Comparison of ENCODE assay signal across 16 mouse cellular contexts in genomic region chr2:31254806-31255205, GRCm38 (mm10). TPM values are rescaled to one million over a fixed set of nuclear protein-coding genes. Genes with fewer than 3 reads are reported as not detected.
DNase-seq lines count a peak whose midpoint lies in the region; ATAC-seq and TF ChIP-seq lines count a peak whose summit lies in the region.
"Had no signal": no experiment of that assay in that cellular context is flagged by ENCODE, and none has a peak within 500 bp of the region (broad histone marks: within the 10 kb centered on the region; RNA-seq: fewer than 3 reads in every experiment).

No protein-coding gene starts in this region.

- no peak overlapping the region for H3K9ac ChIP-seq in embryonic facial prominence, embryonic 12.5 days
- no peak overlapping the region for H3K9ac ChIP-seq in heart, embryonic 16.5 days (ENCODE audit: low read length)
- H3K9ac ChIP-seq in limb, embryonic 12.5 days (replicated peaks): no peak overlapping the region
- H3K9ac ChIP-seq in limb, embryonic 14.5 days (ENCODE audit: low read depth, low read length, severe bottlenecking): no peak overlapping the region
- H3K9ac ChIP-seq: intestine, embryonic 15.5 days; liver, embryonic 12.5 days had no signal

- 0 out of 2 replicates have a peak overlapping the region, but pooled peaks have one; percentile 36 for H3K27ac ChIP-seq in embryonic facial prominence, embryonic 12.5 days
- H3K27ac ChIP-seq in embryonic facial prominence, embryonic 10.5 days (replicated peaks): no peak overlapping the region; the same call in 1 of the 2 replicates
- peak overlapping the region; percentile 97 for H3K27ac ChIP-seq in heart, embryonic 16.5 days (ENCODE audit: low read length)
- 0 out of 2 replicates have a peak overlapping the region, but pooled peaks have one; percentile 73 for H3K27ac ChIP-seq in limb, embryonic 12.5 days
- H3K27ac ChIP-seq in limb, embryonic 10.5 days: no peak overlapping the region
- 0 out of 2 replicates have a peak overlapping the region, but pooled peaks have one; percentile 9 for H3K27ac ChIP-seq in limb, embryonic 14.5 days (replicated peaks; ENCODE audit: low read depth, low read length)
- H3K27ac ChIP-seq: liver, embryonic 12.5 days had no signal

- no peaks in the 10 kb centered on the region for H3K9me3 ChIP-seq in embryonic facial prominence, embryonic 12.5 days
- no peaks in the 10 kb centered on the region for H3K9me3 ChIP-seq in embryonic facial prominence, embryonic 10.5 days
- no peaks in the 10 kb centered on the region for H3K9me3 ChIP-seq in heart, embryonic 16.5 days (replicated peaks; ENCODE audit: control insufficient read depth, low read length)
- H3K9me3 ChIP-seq in limb, embryonic 12.5 days: no peaks in the 10 kb centered on the region
- no peaks in the 10 kb centered on the region for H3K9me3 ChIP-seq in limb, embryonic 10.5 days (replicated peaks)
- no peaks in the 10 kb centered on the region for H3K9me3 ChIP-seq in limb, embryonic 14.5 days (ENCODE audit: control insufficient read depth, low read length)
- H3K9me3 ChIP-seq: intestine, embryonic 15.5 days; liver, embryonic 12.5 days had no signal

- 86% methylated on average over 3 of the region's 3 CpGs for WGBS in embryonic facial prominence, embryonic 12.5 days
- WGBS in embryonic facial prominence, embryonic 10.5 days: 86% methylated on average over 3 of the region's 3 CpGs
- 86% methylated on average over 3 of the region's 3 CpGs for WGBS in heart, embryonic 16.5 days
- 90% methylated on average over 3 of the region's 3 CpGs for WGBS in limb, embryonic 12.5 days
- WGBS in limb, embryonic 10.5 days: 89% methylated on average over 3 of the region's 3 CpGs
- WGBS in limb, embryonic 14.5 days: 77% methylated on average over 3 of the region's 3 CpGs

- H3K4me1 ChIP-seq in embryonic facial prominence, embryonic 12.5 days: peaks cover 49% of the 10 kb centered on the region
- peaks cover 71% of the 10 kb centered on the region for H3K4me1 ChIP-seq in embryonic facial prominence, embryonic 10.5 days
- peaks cover 64% of the 10 kb centered on the region for H3K4me1 ChIP-seq in heart, embryonic 16.5 days (ENCODE audit: control insufficient read depth, insufficient read depth, low read length)
- H3K4me1 ChIP-seq in limb, embryonic 12.5 days (replicated peaks): peaks cover 58% of the 10 kb centered on the region
- H3K4me1 ChIP-seq in limb, embryonic 10.5 days: peaks cover 64% of the 10 kb centered on the region
- H3K4me1 ChIP-seq in limb, embryonic 14.5 days (ENCODE audit: control insufficient read depth, insufficient read depth, low read length): peaks cover 42% of the 10 kb centered on the region

- DNase-seq in embryonic facial prominence, embryonic 10.5 days (ENCODE audit: low spot score): no peak
- no peak for DNase-seq in heart, postnatal 14 days
- DNase-seq in limb, embryonic 10.5 days (ENCODE audit: low spot score): no peak
- DNase-seq in limb, embryonic 14.5 days (ENCODE audit: low spot score): no peak
- no peak for DNase-seq in right cerebral cortex, postnatal 36 days (ENCODE audit: low spot score in 2 of 2)
- DNase-seq: right cerebral cortex, adult 18-20 months had no signal

- no peak overlapping the region for H3K4me3 ChIP-seq in embryonic facial prominence, embryonic 12.5 days
- no peak overlapping the region for H3K4me3 ChIP-seq in embryonic facial prominence, embryonic 10.5 days
- H3K4me3 ChIP-seq in heart, embryonic 16.5 days (ENCODE audit: low read length): no peak overlapping the region
- H3K4me3 ChIP-seq in limb, embryonic 12.5 days (replicated peaks): no peak overlapping the region
- H3K4me3 ChIP-seq in limb, embryonic 10.5 days: no peak overlapping the region; the same call in 1 of the 2 replicates
- no peak overlapping the region for H3K4me3 ChIP-seq in limb, embryonic 14.5 days (replicated peaks; ENCODE audit: low read length)
- H3K4me3 ChIP-seq: intestine, embryonic 15.5 days; liver, embryonic 12.5 days had no signal

- TF ChIP-seq POLR2A in limb, embryonic 14.5 days (IDR thresholded peaks at IDR 0.05; ENCODE audit: borderline replicate concordance, extremely low read depth, insufficient read depth, insufficient read length): no peak

- H3K27me3 ChIP-seq in embryonic facial prominence, embryonic 12.5 days: no peaks in the 10 kb centered on the region
- no peaks in the 10 kb centered on the region for H3K27me3 ChIP-seq in embryonic facial prominence, embryonic 10.5 days (replicated peaks; ENCODE audit: low read depth, poor library complexity, severe bottlenecking)
- no peaks in the 10 kb centered on the region for H3K27me3 ChIP-seq in heart, embryonic 16.5 days (ENCODE audit: control insufficient read depth, insufficient read depth, low read length)
- no peaks in the 10 kb centered on the region for H3K27me3 ChIP-seq in limb, embryonic 12.5 days
- no peaks in the 10 kb centered on the region for H3K27me3 ChIP-seq in limb, embryonic 10.5 days (ENCODE audit: low read depth, poor library complexity, severe bottlenecking)
- H3K27me3 ChIP-seq in limb, embryonic 14.5 days (ENCODE audit: control insufficient read depth, insufficient read depth, low read length): no peaks in the 10 kb centered on the region
- H3K27me3 ChIP-seq: intestine, embryonic 15.5 days had no signal

- no peaks in the 10 kb centered on the region for H3K36me3 ChIP-seq in embryonic facial prominence, embryonic 12.5 days
- peaks cover 23% of the 10 kb centered on the region for H3K36me3 ChIP-seq in embryonic facial prominence, embryonic 10.5 days (replicated peaks)
- no peaks in the 10 kb centered on the region for H3K36me3 ChIP-seq in heart, embryonic 16.5 days (ENCODE audit: control insufficient read depth, insufficient read depth)
- H3K36me3 ChIP-seq in limb, embryonic 12.5 days: no peaks in the 10 kb centered on the region; the same call in 1 of the 2 replicates
- H3K36me3 ChIP-seq in limb, embryonic 10.5 days: peaks cover 25% of the 10 kb centered on the region
- no peaks in the 10 kb centered on the region for H3K36me3 ChIP-seq in limb, embryonic 14.5 days (ENCODE audit: control insufficient read depth, insufficient read depth, low read length)
- H3K36me3 ChIP-seq: intestine, embryonic 15.5 days; liver, embryonic 12.5 days had no signal

- intact Hi-C loops in heart, postnatal 14 days (cut with DNase I): no loop called here

- no peak overlapping the region for H3K4me2 ChIP-seq in embryonic facial prominence, embryonic 12.5 days (replicated peaks)
- H3K4me2 ChIP-seq in heart, embryonic 16.5 days (ENCODE audit: low read depth, low read length): no peak overlapping the region
- no peak overlapping the region for H3K4me2 ChIP-seq in limb, embryonic 12.5 days
- no peak overlapping the region for H3K4me2 ChIP-seq in limb, embryonic 14.5 days (replicated peaks; ENCODE audit: low read depth, low read length, severe bottlenecking)
- H3K4me2 ChIP-seq: intestine, embryonic 15.5 days; liver, embryonic 12.5 days had no signal

- no peak for ATAC-seq in embryonic facial prominence, embryonic 12.5 days (ENCODE audit: insufficient number of reproducible peaks, insufficient read depth, low FRiP score, low TSS enrichment)
- no peak for ATAC-seq in heart, embryonic 16.5 days (replicated peaks; ENCODE audit: extremely low read depth, insufficient read depth, low FRiP score)
- ATAC-seq in limb, embryonic 12.5 days (ENCODE audit: insufficient number of reproducible peaks, insufficient read depth, low FRiP score, low TSS enrichment, low read depth): no peak
- ATAC-seq in limb, embryonic 14.5 days (ENCODE audit: low FRiP score, low read depth): no peak
- ATAC-seq: activated CD4-positive, CD25-positive, alpha-beta regulatory T cell, adult 4 months; CD4-positive, CD25-positive, alpha-beta regulatory T cell, adult 4 months; intestine, embryonic 15.5 days; liver, embryonic 12.5 days; lung, postnatal 0 days had no signal

RNA-seq across cellular contexts. Expression of gene Ncs1, which starts 9.2 kb away (rescaled TPM):
- 54.4 and 59.2 TPM in 2 replicates for polyA plus RNA-seq in embryonic facial prominence, embryonic 12.5 days (2016; fragmentation: Nextera tagmentation; extraction: Ambion mirVana)
- 66.0 and 66.5 TPM in 2 replicates for polyA plus RNA-seq in embryonic facial prominence, embryonic 10.5 days (2016; fragmentation: Nextera tagmentation; extraction: Ambion mirVana)
- polyA plus RNA-seq in heart, embryonic 16.5 days (2015; fragmentation: Nextera tagmentation; extraction: Ambion mirVana): 29.4 and 32.1 TPM in 2 replicates
- 10 to 100 TPM in 1 of 2 experiments, 1 to 10 TPM in 1; 7.9 to 11.9 TPM for total RNA-seq in heart, postnatal 14 days (2021)
- 53.6 and 54.4 TPM in 2 replicates for polyA plus RNA-seq in limb, embryonic 12.5 days (2016; fragmentation: Nextera tagmentation; extraction: Ambion mirVana)
- polyA plus RNA-seq in limb, embryonic 10.5 days (2016; fragmentation: Nextera tagmentation; extraction: Ambion mirVana): 57.5 and 62.0 TPM in 2 replicates
- polyA plus RNA-seq in limb, embryonic 14.5 days (2012; rRNA removed): 20.5 and 27.3 TPM in 2 replicates
- polyA plus RNA-seq in limb, embryonic 14.5 days (2014; fragmentation: Nextera tagmentation; extraction: Ambion mirVana): 45.1 and 46.2 TPM in 2 replicates
- total RNA-seq: monocyte, adult 5-6 weeks; neutrophil, adult 5-6 weeks had no signal

RNA-seq across cellular contexts. Expression of gene Hmcn2, which starts 59.4 kb away (rescaled TPM):
- 0.09 and 0.18 TPM in 2 replicates for polyA plus RNA-seq in embryonic facial prominence, embryonic 12.5 days (2016; fragmentation: Nextera tagmentation; extraction: Ambion mirVana)
- 0.15 TPM in 1 of 2 replicates, not detected in the other for polyA plus RNA-seq in embryonic facial prominence, embryonic 10.5 days (2016; fragmentation: Nextera tagmentation; extraction: Ambion mirVana)
- 1.1 and 1.3 TPM in 2 replicates for polyA plus RNA-seq in heart, embryonic 16.5 days (2015; fragmentation: Nextera tagmentation; extraction: Ambion mirVana)
- total RNA-seq in heart, postnatal 14 days (2021): 10 to 100 TPM; 30.5 to 31.5 TPM
- polyA plus RNA-seq in limb, embryonic 12.5 days (2016; fragmentation: Nextera tagmentation; extraction: Ambion mirVana): 0.19 TPM in 1 of 2 replicates, not detected in the other
- polyA plus RNA-seq in limb, embryonic 10.5 days (2016; fragmentation: Nextera tagmentation; extraction: Ambion mirVana): 0.19 TPM in 1 of 2 replicates, not detected in the other
- 0.56 and 0.70 TPM in 2 replicates for polyA plus RNA-seq in limb, embryonic 14.5 days (2012; rRNA removed)
- polyA plus RNA-seq in limb, embryonic 14.5 days (2014; fragmentation: Nextera tagmentation; extraction: Ambion mirVana): 0.12 and 0.23 TPM in 2 replicates
- total RNA-seq: monocyte, adult 5-6 weeks; neutrophil, adult 5-6 weeks had no signal

Comparison
In these comparisons a context has a peak if more than half of its experiments do, and no peak if none do; other contexts are left out.
1. H3K27ac ChIP-seq: peak in embryonic facial prominence, embryonic 12.5 days (single experiment), heart, embryonic 16.5 days (single experiment), limb, embryonic 12.5 days (single experiment) and limb, embryonic 14.5 days (single experiment); none in embryonic facial prominence, embryonic 10.5 days (single experiment) and limb, embryonic 10.5 days (single experiment).